8 mouse cellular contexts compared by ENCODE assay signal in the genomic region with DNA sequence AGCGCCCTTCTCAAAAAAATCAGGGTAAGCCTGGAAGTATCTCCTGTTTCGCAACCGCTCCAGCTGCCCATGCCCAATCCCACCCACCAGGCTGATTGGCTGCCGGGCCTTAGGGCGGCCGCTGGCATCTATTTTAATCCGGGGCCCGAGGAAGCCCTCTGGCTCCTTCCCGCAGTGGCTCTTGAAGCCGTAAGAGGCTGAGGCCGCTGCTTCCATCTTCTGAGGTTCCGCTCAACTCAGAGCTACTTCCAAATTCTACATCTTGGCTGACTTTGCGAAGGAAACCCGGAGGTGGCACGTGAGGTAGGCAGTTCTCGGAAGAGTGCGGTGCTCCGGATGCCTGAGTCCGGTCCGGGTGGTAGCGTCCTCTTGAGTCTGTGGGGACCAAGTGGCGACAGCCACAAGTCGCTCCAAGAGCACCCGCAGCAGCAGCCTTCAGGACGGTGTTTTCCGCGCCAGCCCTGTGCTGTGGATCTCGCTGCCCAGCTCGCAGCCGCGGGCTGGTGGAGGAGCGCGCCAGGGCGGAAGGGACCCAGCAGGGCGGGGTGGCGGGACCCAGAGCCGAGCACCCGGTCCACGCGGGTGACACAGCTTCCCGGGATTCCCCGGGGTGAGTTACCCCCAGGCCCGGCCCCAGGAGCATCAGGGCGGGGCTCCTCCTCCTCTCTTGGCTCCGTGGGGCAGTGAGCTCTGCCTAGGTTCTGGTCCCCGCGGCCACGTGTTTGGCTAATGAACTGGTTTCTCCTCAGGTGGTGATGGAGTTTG. TPM values are rescaled to one million over a fixed set of nuclear protein-coding genes. Genes with fewer than 3 reads are reported as not detected.
A peak's percentile ranks its signal among the peaks of the same experiment; 100 is the strongest.
DNase-seq lines count a peak whose midpoint lies in the region; ATAC-seq and TF ChIP-seq lines count a peak whose summit lies in the region.

TSS of gene Abcb1b (plus strand) at position 161 of the 765 bp plus-strand sequence.

- intact Hi-C loops in heart, postnatal 36 days (cut with DNase I) = no loop called here

- H3K27me3 ChIP-seq in cerebellum, adult 2 months (ENCODE audit: control insufficient read depth, insufficient read depth, low read length) = no peaks in the 10 kb centered on the region; the same call in 1 of the 2 replicates
- H3K27me3 ChIP-seq in forebrain, postnatal 0 days (ENCODE audit: insufficient read depth, low read length) = no peaks in the 10 kb centered on the region
- no peaks in the 10 kb centered on the region for H3K27me3 ChIP-seq in neural tube, embryonic 14.5 days (ENCODE audit: control insufficient read depth, insufficient read depth, low read length)

- peak; percentile 92 for ATAC-seq in forebrain, postnatal 0 days
- peak; percentile 94 for ATAC-seq in neural tube, embryonic 14.5 days (ENCODE audit: low read depth)

- H3K36me3 ChIP-seq in forebrain, postnatal 0 days (ENCODE audit: insufficient read depth) = no peaks in the 10 kb centered on the region
- H3K36me3 ChIP-seq in neural tube, embryonic 14.5 days (ENCODE audit: control insufficient read depth, insufficient read depth, low read length) = no peaks in the 10 kb centered on the region

- no peak for TF ChIP-seq POLR2A in cerebellum, adult 2 months (IDR thresholded peaks at IDR 0.05; ENCODE audit: borderline replicate concordance, insufficient read depth, low read length)
- 0 out of 2 replicates have a peak, but pooled peaks have one; percentile 26 for TF ChIP-seq POLR2A in lung, adult 2 months (IDR thresholded peaks at IDR 0.05; ENCODE audit: borderline replicate concordance, extremely low read depth, low read depth, low read length)

- no peaks in the 10 kb centered on the region; the same call in 1 of the 2 replicates for H3K4me1 ChIP-seq in cerebellum, adult 2 months (ENCODE audit: control insufficient read depth, insufficient read depth, low read length)
- H3K4me1 ChIP-seq in forebrain, postnatal 0 days (ENCODE audit: insufficient read depth) = no peaks in the 10 kb centered on the region
- no peaks in the 10 kb centered on the region for H3K4me1 ChIP-seq in lung, adult 2 months (ENCODE audit: control insufficient read depth, insufficient read depth, low read length)
- H3K4me1 ChIP-seq in neural tube, embryonic 14.5 days (ENCODE audit: control insufficient read depth, insufficient read depth, low read length) = peaks cover 4% of the 10 kb centered on the region; the same call in 1 of the 2 replicates

- H3K27ac ChIP-seq in cerebellum, adult 2 months (ENCODE audit: insufficient read depth, low read length) = no peak within 1 kb of the TSS
- no peak within 1 kb of the TSS for H3K27ac ChIP-seq in forebrain, postnatal 0 days (ENCODE audit: low read depth, low read length)
- H3K27ac ChIP-seq in layer of hippocampus, adult 2 months = peak within 1 kb of the TSS; percentile 73
- H3K27ac ChIP-seq in neural tube, embryonic 14.5 days (ENCODE audit: low read depth, low read length) = no peak within 1 kb of the TSS

- TF ChIP-seq CTCF in cerebellum, adult 2 months (IDR thresholded peaks at IDR 0.05; ENCODE audit: borderline replicate concordance, insufficient read depth, low read depth, low read length) = no peak
- TF ChIP-seq CTCF in forebrain, postnatal 0 days (IDR thresholded peaks at IDR 0.05; ENCODE audit: low read depth) = no peak
- TF ChIP-seq CTCF in layer of hippocampus, adult 2 months (conservative IDR thresholded peaks at IDR 0.05) = no peak
- no peak for TF ChIP-seq CTCF in lung, adult 2 months (IDR thresholded peaks at IDR 0.05; ENCODE audit: insufficient read depth, low read length)

- peak within 1 kb of the TSS; percentile 100 for H3K4me2 ChIP-seq in forebrain, postnatal 0 days (ENCODE audit: low read depth)
- peak within 1 kb of the TSS; percentile 99 for H3K4me2 ChIP-seq in neural tube, embryonic 14.5 days (ENCODE audit: low read depth, low read length)

- peak within 1 kb of the TSS; percentile 60 for H3K9ac ChIP-seq in forebrain, postnatal 0 days
- H3K9ac ChIP-seq in neural tube, embryonic 14.5 days (replicated peaks; ENCODE audit: low read depth, low read length) = peak within 1 kb of the TSS; percentile 45

- H3K4me3 ChIP-seq in cerebellum, adult 2 months (replicated peaks; ENCODE audit: insufficient read depth, low read depth, low read length) = peak within 1 kb of the TSS; percentile 62
- peak within 1 kb of the TSS; percentile 56 for H3K4me3 ChIP-seq in forebrain, postnatal 0 days (ENCODE audit: low read depth, low read length)
- peak within 1 kb of the TSS; percentile 65 for H3K4me3 ChIP-seq in layer of hippocampus, adult 2 months
- peak within 1 kb of the TSS; percentile 52 for H3K4me3 ChIP-seq in lung, adult 2 months (replicated peaks; ENCODE audit: extremely low read depth, low read depth, low read length)
- H3K4me3 ChIP-seq in neural tube, embryonic 14.5 days (ENCODE audit: low read depth, low read length) = peak within 1 kb of the TSS; percentile 46

- H3K9me3 ChIP-seq in forebrain, postnatal 0 days (ENCODE audit: low read length) = no peaks in the 10 kb centered on the region
- H3K9me3 ChIP-seq in neural tube, embryonic 14.5 days (ENCODE audit: control insufficient read depth, low read length) = no peaks in the 10 kb centered on the region

- under 1% methylated on average over 46 of the region's 48 CpGs for WGBS in cerebellum, adult 2 months
- under 1% methylated on average over 48 of the region's 48 CpGs for WGBS in forebrain, postnatal 0 days
- whole genome bisulfite sequencing in lung, adult 2 months = 1% methylated on average over 48 of the region's 48 CpGs
- under 1% methylated on average over 47 of the region's 48 CpGs for WGBS in neural tube, embryonic 14.5 days

- peak; percentile 85 for DNase-seq in MN1 (ENCODE audit: low spot score)
- peak; percentile 14 to 30 for DNase-seq in cerebellum, adult 2 months
- DNase-seq in forebrain, postnatal 0 days = peak; percentile 71
- peak; percentile 63 to 66 for DNase-seq in heart, postnatal 36 days
- DNase-seq in layer of hippocampus, adult 2 months (ENCODE audit: low spot score in 2 of 2) = peak; percentile 34 to 52
- DNase-seq in lung, adult 2 months = peak; percentile 14
- peak; percentile 21 for DNase-seq in testis, postnatal 14 days (ENCODE audit: low spot score)

RNA-seq across cellular contexts. Expression of gene Abcb1b, which starts in this region (rescaled TPM):
- 1.5 TPM in 2 replicates for polyA plus RNA-seq in cerebellum, adult 2 months (2012; rRNA removed)
- 0.77 and 1.5 TPM in 2 replicates for total RNA-seq in forebrain, postnatal 0 days (2014; rRNA removed)
- 0.52 and 0.65 TPM in 2 replicates for polyA plus RNA-seq in forebrain, postnatal 0 days (2015; fragmentation: Nextera tagmentation; extraction: Ambion mirVana)
- total RNA-seq in heart, postnatal 36 days (2021) = 1 to 10 TPM; 2.7 to 6.7 TPM
- total RNA-seq in layer of hippocampus, adult 2 months (2021) = 1 to 10 TPM; 3.4 to 4.8 TPM
- 0.92 and 1.5 TPM in 2 replicates for polyA plus RNA-seq in lung, adult 2 months (2012; rRNA removed)
- 0.51 and 1.0 TPM in 2 replicates for polyA plus RNA-seq in neural tube, embryonic 14.5 days (2014; fragmentation: Nextera tagmentation; extraction: Ambion mirVana)

Comparison
In these comparisons a context has a peak if more than half of its experiments do, and no peak if none do; other contexts are left out.
1. DNase-seq: peak in every context shown above with its lines; median percentile 85 in MN1; 71 in forebrain, postnatal 0 days; 64 in heart, postnatal 36 days; 43 in layer of hippocampus, adult 2 months; 22 in cerebellum, adult 2 months; 21 in testis, postnatal 14 days; 14 in lung, adult 2 months.